Mouse (Mus musculus) MEL (cell line): ENCODE measurements at regions not wholly inside any gene's neighbourhood (a gene's known extent, or its start where the extent isn't known, plus 50 kb on each side); places are given as distances from the start of the nearest gene placed in this dataset.

Experiments
- CTCF ChIP-seq, 3 experiments: IDR thresholded peaks in 2 of 3; conservative IDR thresholded peaks in 1 of 3; 2 replicates each; pipeline ENCODE4 v1.5.1; 2011 to 2012; ENCODE audit warnings: low read length in 3 of 3, low read depth in 2 of 3, mild to moderate bottlenecking in 2 of 3, improper control_type of control experiment in 1 of 3, inconsistent platforms in 1 of 3, mixed read lengths in 1 of 3, moderate library complexity in 1 of 3; ENCODE audit not compliant: control insufficient read depth in 1 of 3, insufficient read depth in 1 of 3, poor library complexity in 1 of 3, severe bottlenecking in 1 of 3
- ELF1 ChIP-seq: IDR thresholded peaks from 2 replicates; pipeline ENCODE4 v1.6.1; 2014; ENCODE audit warnings: low read depth, mild to moderate bottlenecking, inconsistent platforms, low read length, improper control_type of control experiment, moderate library complexity
- EP300 ChIP-seq, 2 experiments: IDR thresholded peaks; 2 replicates each; pipeline ENCODE4 v1.6.1; 2011; ENCODE audit warnings: improper control_type of control experiment in 2 of 2, low read length in 2 of 2, low read depth in 1 of 2, mild to moderate bottlenecking in 1 of 2
- GABPA ChIP-seq: IDR thresholded peaks from 2 replicates; pipeline ENCODE4 v1.6.1; 2012; ENCODE audit warnings: low read depth, mild to moderate bottlenecking, inconsistent platforms, low read length, improper control_type of control experiment, moderate library complexity
- GATA1 ChIP-seq: IDR thresholded peaks from 2 replicates; pipeline ENCODE4 v1.6.1; 2011; ENCODE audit warnings: low read depth, low read length, improper control_type of control experiment
- MAFK ChIP-seq: IDR thresholded peaks from 2 replicates; pipeline ENCODE4 v1.6.1; 2011; ENCODE audit warnings: low read depth, mild to moderate bottlenecking, low read length, improper control_type of control experiment, borderline replicate concordance
- NELFE ChIP-seq: IDR thresholded peaks from 2 replicates; pipeline ENCODE4 v1.6.1; 2011; ENCODE audit warnings: low read depth, low read length, improper control_type of control experiment
- POLR2A ChIP-seq, 2 experiments: IDR thresholded peaks; 2 replicates each; pipeline ENCODE4 v1.6.1; 2011 to 2012; ENCODE audit warnings: low read length in 2 of 2, mild to moderate bottlenecking in 2 of 2, control low read depth in 1 of 2, improper control_type of control experiment in 1 of 2, low read depth in 1 of 2, moderate library complexity in 1 of 2; ENCODE audit not compliant: control insufficient read depth in 1 of 2, insufficient read depth in 1 of 2, poor library complexity in 1 of 2
- POLR2AphosphoS2 ChIP-seq: IDR thresholded peaks from 2 replicates; pipeline ENCODE4 v1.6.1; 2011; ENCODE audit warnings: low read length, improper control_type of control experiment
- SMC3 ChIP-seq: IDR thresholded peaks from 2 replicates; pipeline ENCODE4 v1.6.1; 2011; ENCODE audit warnings: low read depth, low read length, improper control_type of control experiment
- TCF12 ChIP-seq: IDR thresholded peaks from 2 replicates; pipeline ENCODE4 v1.6.1; 2014; ENCODE audit warnings: low read depth, mild to moderate bottlenecking, inconsistent platforms, low read length, improper control_type of control experiment, moderate library complexity

DNA sequence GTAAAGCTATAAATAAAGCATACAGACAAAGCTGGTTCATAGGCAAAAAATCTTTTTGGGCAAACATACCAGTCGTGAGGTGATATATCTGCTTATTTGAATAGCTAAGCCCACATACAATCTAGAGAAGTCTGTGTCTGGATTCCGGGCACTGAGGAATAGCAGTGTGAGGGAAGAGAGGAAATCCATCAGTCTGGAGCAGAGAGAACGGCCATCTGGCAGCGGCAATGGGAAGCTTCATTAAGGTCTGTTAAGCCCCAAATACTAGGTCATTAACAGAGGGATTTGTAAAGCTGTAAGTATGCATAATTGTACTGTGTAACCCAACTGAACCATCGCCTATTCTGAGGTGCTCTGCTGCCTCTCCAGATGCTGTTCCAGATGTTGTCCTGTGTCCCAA is 191.6 kb upstream of the Trpc7 start:
- TF ChIP-seq MAFK, result no peak
- no peak for TF ChIP-seq ELF1
- TF ChIP-seq CTCF (IDR thresholded peaks at IDR 0.05 in 2 of 3, conservative IDR thresholded peaks at IDR 0.05 in 1 of 3; ENCODE audit: control insufficient read depth in 1 of 3, insufficient read depth in 1 of 3, low read depth in 2 of 3, low read length in 3 of 3, poor library complexity in 1 of 3, severe bottlenecking in 1 of 3), result no peak
- TF ChIP-seq POLR2A (IDR thresholded peaks at IDR 0.05; ENCODE audit: control insufficient read depth in 1 of 2, insufficient read depth in 1 of 2, low read depth in 1 of 2, low read length in 2 of 2, poor library complexity in 1 of 2), result no peak
- no peak for TF ChIP-seq GABPA
- no peak for TF ChIP-seq POLR2AphosphoS2
- TF ChIP-seq TCF12, result no peak
- no peak for TF ChIP-seq NELFE
- TF ChIP-seq SMC3, result no peak
- TF ChIP-seq GATA1, result no peak
- TF ChIP-seq EP300 (IDR thresholded peaks at IDR 0.05; ENCODE audit: low read depth in 1 of 2, low read length in 2 of 2), result no peak
